Mouse (Mus musculus) neural tube, embryonic 15.5 days (tissue): ENCODE measurements around the gene Zbtb26. TPM values are rescaled to one million over a fixed set of nuclear protein-coding genes. Genes with fewer than 3 reads are reported as not detected.

Source experiments
- ATAC-seq: fragments of 200-750 bp; cut with Nextera tagmentation; 2 replicates; pipeline ENCODE4 v1.8.0; 2017; ENCODE audit warnings: mild to moderate bottlenecking, moderate TSS enrichment, moderate library complexity; ENCODE audit not compliant: low FRiP score
- H3K27ac ChIP-seq: fragments of 300-500 bp; sonication (generic); replicated peaks from 2 replicates; pipeline ENCODE4 v1.5.1; 2015; ENCODE audit warnings: mild to moderate bottlenecking, inconsistent platforms
- H3K27me3 ChIP-seq: fragments of 300-500 bp; sonication (generic); replicated peaks from 2 replicates; pipeline ENCODE4 v1.6.1; 2015; ENCODE audit warnings: inconsistent platforms
- H3K36me3 ChIP-seq: fragments of 300-500 bp; sonication (generic); 2 replicates; pipeline ENCODE4 v1.6.1; 2015; ENCODE audit warnings: inconsistent platforms
- H3K4me1 ChIP-seq: fragments of 300-500 bp; sonication (generic); 2 replicates; pipeline ENCODE4 v1.6.1; 2015; ENCODE audit warnings: inconsistent platforms
- H3K4me2 ChIP-seq: fragments of 300-500 bp; sonication (generic); 2 replicates; pipeline ENCODE4 v1.6.1; 2015; ENCODE audit warnings: inconsistent platforms, mild to moderate bottlenecking, moderate library complexity
- H3K4me3 ChIP-seq: fragments of 300-500 bp; sonication (generic); replicated peaks from 2 replicates; pipeline ENCODE4 v1.5.1; 2015; ENCODE audit warnings: mild to moderate bottlenecking, inconsistent platforms
- H3K9ac ChIP-seq: fragments of 300-500 bp; sonication (generic); replicated peaks from 2 replicates; pipeline ENCODE4 v1.6.1; 2015; ENCODE audit warnings: mild to moderate bottlenecking, inconsistent platforms
- H3K9me3 ChIP-seq: fragments of 300-500 bp; sonication (generic); replicated peaks from 2 replicates; pipeline ENCODE4 v1.6.1; 2016; ENCODE audit warnings: inconsistent platforms
- WGBS: fragments of 180-500 bp; shearing (Covaris S2); methylation state at CpG from one replicate; pipeline ENCODE4 v1.1.7; 2015; ENCODE audit warnings: mixed read lengths; 5-methylcytosine and 5-hydroxymethylcytosine counted together
- polyA plus RNA-seq: library from polyadenylated mRNA; unstranded; fragments of >200 nt; fragmentation: Nextera tagmentation; extraction: Ambion mirVana; gene quantifications from 2 replicates; pipeline ENCODE4 v1.2.1, GENCODE M21; 2015

The Zbtb26 gene
- 6.7 and 7.1 TPM in 2 replicates for polyA plus RNA-seq

GRCm38 (mm10) chr2:37442611-37443591 is at the start of gene Zbtb26, which contains the start of the genes Zbtb6 and Rabgap1:
Gene Zbtb26 (minus strand): TSS chr2:37443135.
Gene Zbtb6 (minus strand): TSS chr2:37443171.
Gene Rabgap1 (plus strand): TSS chr2:37443279.
- H3K4me1 ChIP-seq = peaks cover 29% of the 10 kb centered on the region
- no peaks in the 10 kb centered on the region for H3K36me3 ChIP-seq
- no peaks in the 10 kb centered on the region for H3K27me3 ChIP-seq
- peak within 1 kb of the TSS; percentile 89 for H3K27ac ChIP-seq
- WGBS = 0% methylated on average over 51 of the region's 51 CpGs
- H3K9ac ChIP-seq = peak within 1 kb of the TSS; percentile 92
- H3K4me3 ChIP-seq = peak within 1 kb of the TSS; percentile 95
- peak within 1 kb of the TSS; percentile 63 for H3K4me2 ChIP-seq
- H3K9me3 ChIP-seq = no peaks in the 10 kb centered on the region
- peak; percentile 98 for ATAC-seq

GRCm38 (mm10) chr2:37488956-37489355 is 46.0 kb upstream of the Zbtb26 start:
- H3K9ac ChIP-seq = no peak overlapping the region
- no peaks in the 10 kb centered on the region for H3K9me3 ChIP-seq
- peaks cover 51% of the 10 kb centered on the region for H3K36me3 ChIP-seq
- no peak overlapping the region for H3K4me2 ChIP-seq
- H3K4me1 ChIP-seq = no peaks in the 10 kb centered on the region
- no peak for ATAC-seq
- H3K4me3 ChIP-seq = no peak overlapping the region
- WGBS = 92% methylated on average over 2 of the region's 2 CpGs
- no peak overlapping the region for H3K27ac ChIP-seq
- no peaks in the 10 kb centered on the region for H3K27me3 ChIP-seq

GRCm38 (mm10) chr2:37486408-37486807 is 43.5 kb upstream of the Zbtb26 start:
- Histone ChIP-seq H3K4me1 (no peaks in the 10 kb centered on the region), H3K27ac (no peak overlapping the region), H3K4me2 (no peak overlapping the region), H3K9ac (no peak overlapping the region), H3K27me3 (no peaks in the 10 kb centered on the region), H3K9me3 (no peaks in the 10 kb centered on the region), H3K36me3 (peaks cover 45% of the 10 kb centered on the region), H3K4me3 (no peak overlapping the region)
- ATAC-seq = no peak

GRCm38 (mm10) chr2:37485370-37485769 is 42.4 kb upstream of the Zbtb26 start:
- Histone ChIP-seq H3K36me3 (peaks cover 45% of the 10 kb centered on the region), H3K4me3 (no peak overlapping the region), H3K4me2 (no peak overlapping the region), H3K27ac (no peak overlapping the region), H3K4me1 (no peaks in the 10 kb centered on the region), H3K9ac (no peak overlapping the region), H3K27me3 (no peaks in the 10 kb centered on the region), H3K9me3 (no peaks in the 10 kb centered on the region)
- WGBS = 92% methylated on average over 1 of the region's 1 CpGs
- ATAC-seq = no peak

GRCm38 (mm10) chr2:37484165-37484564 is 41.2 kb upstream of the Zbtb26 start:
- Histone ChIP-seq H3K4me3 (no peak overlapping the region), H3K9ac (no peak overlapping the region), H3K36me3 (peaks cover 39% of the 10 kb centered on the region), H3K27ac (no peak overlapping the region), H3K9me3 (no peaks in the 10 kb centered on the region), H3K4me1 (no peaks in the 10 kb centered on the region), H3K4me2 (no peak overlapping the region), H3K27me3 (no peaks in the 10 kb centered on the region)
- no peak for ATAC-seq
- 90% methylated on average over 2 of the region's 2 CpGs for WGBS

- Histone ChIP-seq H3K9ac (no peak overlapping the region), H3K4me1 (no peaks in the 10 kb centered on the region), H3K36me3 (peaks cover 59% of the 10 kb centered on the region), H3K4me2 (no peak overlapping the region), H3K4me3 (no peak overlapping the region), H3K27me3 (no peaks in the 10 kb centered on the region), H3K27ac (no peak overlapping the region), H3K9me3 (no peaks in the 10 kb centered on the region)
- ATAC-seq = no peak
- WGBS = 93% methylated on average over 2 of the region's 2 CpGs
Measured at GRCm38 (mm10) chr2:37480039-37480438, 37.1 kb upstream of the Zbtb26 start.

GRCm38 (mm10) chr2:37479559-37479958 is 36.6 kb upstream of the Zbtb26 start:
- H3K27ac ChIP-seq = no peak overlapping the region
- H3K9ac ChIP-seq = no peak overlapping the region
- no peaks in the 10 kb centered on the region for H3K27me3 ChIP-seq
- peaks cover 55% of the 10 kb centered on the region for H3K36me3 ChIP-seq
- no peaks in the 10 kb centered on the region for H3K9me3 ChIP-seq
- H3K4me1 ChIP-seq = no peaks in the 10 kb centered on the region
- no peak overlapping the region for H3K4me3 ChIP-seq
- ATAC-seq = no peak
- no peak overlapping the region for H3K4me2 ChIP-seq

- Histone ChIP-seq H3K27ac (no peak overlapping the region), H3K4me2 (no peak overlapping the region), H3K27me3 (no peaks in the 10 kb centered on the region), H3K4me3 (no peak overlapping the region), H3K9ac (no peak overlapping the region), H3K4me1 (no peaks in the 10 kb centered on the region), H3K9me3 (no peaks in the 10 kb centered on the region), H3K36me3 (peaks cover 12% of the 10 kb centered on the region)
- 98% methylated on average over 4 of the region's 4 CpGs for WGBS
- ATAC-seq = no peak
Measured at GRCm38 (mm10) chr2:37466266-37466665, 23.3 kb upstream of the Zbtb26 start.

GRCm38 (mm10) chr2:37460707-37461106 is 17.8 kb upstream of the Zbtb26 start:
- 93% methylated on average over 4 of the region's 4 CpGs for WGBS
- Histone ChIP-seq H3K4me2 (no peak overlapping the region), H3K9ac (no peak overlapping the region), H3K36me3 (no peaks in the 10 kb centered on the region), H3K4me1 (no peaks in the 10 kb centered on the region), H3K27ac (no peak overlapping the region), H3K27me3 (no peaks in the 10 kb centered on the region), H3K4me3 (no peak overlapping the region), H3K9me3 (no peaks in the 10 kb centered on the region)
- no peak for ATAC-seq

- peak; percentile 87 for ATAC-seq
- WGBS = under 1% methylated on average over 21 of the region's 24 CpGs
- Histone ChIP-seq H3K9me3 (no peaks in the 10 kb centered on the region), H3K4me1 (peaks cover 24% of the 10 kb centered on the region), H3K4me2 (peak overlapping the region; percentile 82), H3K27ac (peak overlapping the region; percentile 94), H3K9ac (peak overlapping the region; percentile 96), H3K4me3 (peak overlapping the region; percentile 90), H3K27me3 (no peaks in the 10 kb centered on the region), H3K36me3 (no peaks in the 10 kb centered on the region)
Measured at GRCm38 (mm10) chr2:37452376-37452760, 9.4 kb upstream of the Zbtb26 start.

- Histone ChIP-seq H3K27ac (peak overlapping the region; percentile 94), H3K9me3 (no peaks in the 10 kb centered on the region), H3K4me1 (peaks cover 24% of the 10 kb centered on the region), H3K4me2 (peak overlapping the region; percentile 82), H3K27me3 (no peaks in the 10 kb centered on the region), H3K36me3 (no peaks in the 10 kb centered on the region), H3K4me3 (peak overlapping the region; percentile 90), H3K9ac (peak overlapping the region; percentile 96)
- peak; percentile 96 for ATAC-seq
- 8% methylated on average over 41 of the region's 44 CpGs for WGBS
Measured at GRCm38 (mm10) chr2:37451667-37452375, 8.9 kb upstream of the Zbtb26 start.
